Mouse (Mus musculus) erythroblast, embryonic 14.5 days (primary cell): ENCODE measurements around the gene Nkx2-2.

Experiments
- GATA1 ChIP-seq: IDR thresholded peaks from 2 replicates; pipeline ENCODE4 v1.6.1; 2012; ENCODE audit warnings: low read length, inconsistent platforms, mixed read lengths
- TAL1 ChIP-seq: IDR thresholded peaks from 3 replicates; pipeline ENCODE4 v1.6.1; 2012; ENCODE audit warnings: low read length, inconsistent platforms, mixed read lengths

- TF ChIP-seq GATA1 (no peak), TAL1 (no peak)
Measured at GRCm38 (mm10) chr2:147235707-147236290, 41.8 kb upstream of the Nkx2-2 start.
